Mouse (Mus musculus) midbrain, embryonic 14.5 days (tissue): Measurements from ENCODE around the gene Xrn2. TPM values are rescaled to one million over a fixed set of nuclear protein-coding genes. Genes with fewer than 3 reads are reported as not detected.

Experiments used
- ATAC-seq: fragments of 200-750 bp; cut with Nextera tagmentation; 2 replicates; pipeline ENCODE4 v1.8.0; 2017; ENCODE audit warnings: moderate number of reproducible peaks, moderate library complexity; ENCODE audit not compliant: low FRiP score, low TSS enrichment
- DNase-seq: peaks from one replicate; pipeline ENCODE4 v3.0.0-alpha.2; 2015
- H3K27ac ChIP-seq: fragments of 300-500 bp; sonication (generic); replicated peaks from 2 replicates; pipeline ENCODE4 v1.5.1; 2014; ENCODE audit warnings: mild to moderate bottlenecking, low read depth, low read length, moderate library complexity
- H3K27me3 ChIP-seq: fragments of 300-500 bp; sonication (generic); 2 replicates; pipeline ENCODE4 v1.6.1; 2014; ENCODE audit warnings: low read length, control low read depth, mixed read lengths; ENCODE audit not compliant: control insufficient read depth, insufficient read depth
- H3K36me3 ChIP-seq: fragments of 300-500 bp; sonication (generic); 2 replicates; pipeline ENCODE4 v1.6.1; 2014; ENCODE audit warnings: low read length, control low read depth; ENCODE audit not compliant: control insufficient read depth, insufficient read depth
- H3K4me1 ChIP-seq: fragments of 300-500 bp; sonication (generic); 2 replicates; pipeline ENCODE4 v1.6.1; 2014; ENCODE audit warnings: mild to moderate bottlenecking, antibody characterized with exemption, low read length, control low read depth; ENCODE audit not compliant: control insufficient read depth, insufficient read depth
- H3K4me2 ChIP-seq: fragments of 300-500 bp; sonication (generic); 2 replicates; pipeline ENCODE4 v1.6.1; 2014; ENCODE audit warnings: mild to moderate bottlenecking, low read length, moderate library complexity
- H3K4me3 ChIP-seq: fragments of 300-500 bp; sonication (generic); replicated peaks from 2 replicates; pipeline ENCODE4 v1.5.1; 2014; ENCODE audit warnings: low read depth, low read length
- H3K9ac ChIP-seq: fragments of 300-500 bp; sonication (generic); replicated peaks from 2 replicates; pipeline ENCODE4 v1.6.1; 2014; ENCODE audit warnings: mild to moderate bottlenecking, low read length, moderate library complexity
- H3K9me3 ChIP-seq: fragments of 300-500 bp; sonication (generic); 2 replicates; pipeline ENCODE4 v1.6.1; 2016; ENCODE audit warnings: low read length, control low read depth, mixed read lengths; ENCODE audit not compliant: control insufficient read depth
- WGBS: fragments of 180-500 bp; shearing (Covaris S2); extraction: QIAGEN DNeasy Blood & Tissue Kit; methylation state at CpG from one replicate; pipeline ENCODE4 v1.1.7; 2014; 5-methylcytosine and 5-hydroxymethylcytosine counted together
- polyA plus RNA-seq: library from polyadenylated mRNA; unstranded; fragments of >200 nt; fragmentation: Nextera tagmentation; extraction: Ambion mirVana; gene quantifications from 2 replicates; pipeline ENCODE4 v1.2.1, GENCODE M21; 2014

Gene Xrn2
- polyA plus RNA-seq, 1 experiment from 2014 or later = 93.9 TPM

DNA sequence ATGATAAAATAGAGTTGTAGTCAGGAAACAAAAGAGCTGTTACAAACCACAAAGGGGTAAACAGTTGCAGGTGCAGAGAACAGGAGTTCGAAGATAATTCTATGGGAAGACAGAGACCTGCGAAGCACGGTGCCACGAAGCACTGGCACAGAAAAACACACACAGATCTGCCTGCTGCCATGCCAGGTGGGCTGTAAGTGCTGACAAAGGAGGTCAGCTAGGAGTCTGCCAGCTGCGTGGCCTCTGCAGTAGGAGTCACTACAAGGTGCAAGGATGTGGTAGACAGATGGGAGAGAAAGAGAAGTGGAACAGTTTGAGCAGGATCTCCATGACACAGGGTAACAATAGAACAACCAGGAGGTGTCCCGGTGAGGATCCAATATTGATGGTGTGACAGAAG is 114.6 kb downstream of the Xrn2 start:
- H3K9ac ChIP-seq = no peak overlapping the region
- ATAC-seq = no peak
- no peak overlapping the region for H3K4me3 ChIP-seq
- 80% methylated on average over 6 of the region's 6 CpGs for WGBS
- H3K27me3 ChIP-seq = no peaks in the 10 kb centered on the region
- H3K4me2 ChIP-seq = no peak overlapping the region
- no peak overlapping the region for H3K27ac ChIP-seq
- no peak for DNase-seq
- no peaks in the 10 kb centered on the region for H3K9me3 ChIP-seq
- no peaks in the 10 kb centered on the region for H3K36me3 ChIP-seq
- no peaks in the 10 kb centered on the region for H3K4me1 ChIP-seq

Other genes starting within 250 kb of the Xrn2 start
- gene Kiz, start 157.1 kb upstream of the Xrn2 start, polyA plus RNA-seq = 22.0 and 34.3 TPM in 2 replicates
- not detected in 2 replicates for gene Nkx2-4, start 72.4 kb downstream of the Xrn2 start, polyA plus RNA-seq
- gene Nkx2-2, start 181.2 kb downstream of the Xrn2 start, polyA plus RNA-seq = 6.2 and 6.5 TPM in 2 replicates